Mouse (Mus musculus) lung, embryonic 14.5 days (tissue): ENCODE measurements around the gene Chd5. TPM values are rescaled to one million over a fixed set of nuclear protein-coding genes. Genes with fewer than 3 reads are reported as not detected.

Source experiments
- ATAC-seq: fragments of 200-750 bp; cut with Nextera tagmentation; 2 replicates; pipeline ENCODE4 v1.8.0; 2017; ENCODE audit warnings: mild to moderate bottlenecking, moderate TSS enrichment, moderate library complexity; ENCODE audit not compliant: insufficient read depth
- DNase-seq: peaks from one replicate; pipeline ENCODE4 v3.0.0-alpha.2; 2015
- H3K27ac ChIP-seq: fragments of 300-500 bp; sonication (generic); 2 replicates; pipeline ENCODE4 v1.5.1; 2014; ENCODE audit warnings: low read depth, mild to moderate bottlenecking, moderate library complexity
- H3K27me3 ChIP-seq: fragments of 300-500 bp; sonication (generic); 2 replicates; pipeline ENCODE4 v1.6.1; 2014; ENCODE audit warnings: low read length, control low read depth; ENCODE audit not compliant: insufficient read depth
- H3K36me3 ChIP-seq: fragments of 300-500 bp; sonication (generic); 2 replicates; pipeline ENCODE4 v1.6.1; 2014; ENCODE audit warnings: control low read depth; ENCODE audit not compliant: insufficient read depth
- H3K4me1 ChIP-seq: fragments of 300-500 bp; sonication (generic); 2 replicates; pipeline ENCODE4 v1.6.1; 2014; ENCODE audit warnings: antibody characterized with exemption, control low read depth; ENCODE audit not compliant: insufficient read depth
- H3K4me2 ChIP-seq: fragments of 300-500 bp; sonication (generic); 2 replicates; pipeline ENCODE4 v1.6.1; 2014; ENCODE audit warnings: mild to moderate bottlenecking
- H3K4me3 ChIP-seq: fragments of 300-500 bp; sonication (generic); 2 replicates; pipeline ENCODE4 v1.5.1; 2014; ENCODE audit warnings: low read depth, low read length
- H3K9ac ChIP-seq: fragments of 300-500 bp; sonication (generic); 2 replicates; pipeline ENCODE4 v1.6.1; 2014
- H3K9me3 ChIP-seq: fragments of 300-500 bp; sonication (generic); 2 replicates; pipeline ENCODE4 v1.6.1; 2016; ENCODE audit warnings: low read depth, low read length, control low read depth
- CTCF ChIP-seq: IDR thresholded peaks from 2 replicates; pipeline ENCODE4 v1.5.1; 2016; ENCODE audit warnings: antibody characterized with exemption, low read depth
- WGBS: fragments of 180-500 bp; shearing (Covaris S2); extraction: QIAGEN DNeasy Blood & Tissue Kit; methylation state at CpG from one replicate; pipeline ENCODE4 v1.1.7; 2014; 5-methylcytosine and 5-hydroxymethylcytosine counted together
- polyA plus RNA-seq: library from polyadenylated mRNA; unstranded; fragments of >200 nt; fragmentation: Nextera tagmentation; extraction: Ambion mirVana; gene quantifications from 2 replicates; pipeline ENCODE4 v1.2.1, GENCODE M21; 2014

Gene Chd5
- polyA plus RNA-seq, 1 experiment from 2014 or later = 0.07 TPM

GRCm38 (mm10) chr4:152418229-152419060 lies 80.0 kb downstream of the Chd5 start:
- no peak overlapping the region for H3K4me3 ChIP-seq
- DNase-seq (no peak), ATAC-seq (no peak)
- H3K27me3 ChIP-seq = no peaks in the 10 kb centered on the region
- 26% methylated on average over 28 of the region's 28 CpGs for WGBS
- no peaks in the 10 kb centered on the region for H3K36me3 ChIP-seq
- no peak overlapping the region for H3K9ac ChIP-seq
- no peak overlapping the region for H3K27ac ChIP-seq
- no peak for TF ChIP-seq CTCF
- no peaks in the 10 kb centered on the region for H3K9me3 ChIP-seq
- no peaks in the 10 kb centered on the region for H3K4me1 ChIP-seq
- no peak overlapping the region for H3K4me2 ChIP-seq

- H3K36me3 ChIP-seq = no peaks in the 10 kb centered on the region
- H3K4me3 ChIP-seq = no peak overlapping the region
- H3K9ac ChIP-seq = no peak overlapping the region
- no peaks in the 10 kb centered on the region for H3K9me3 ChIP-seq
- no peak overlapping the region for H3K27ac ChIP-seq
- DNase-seq = no peak
- no peak for TF ChIP-seq CTCF
- H3K27me3 ChIP-seq = no peaks in the 10 kb centered on the region
- H3K4me2 ChIP-seq = no peak overlapping the region
- no peaks in the 10 kb centered on the region for H3K4me1 ChIP-seq
- ATAC-seq = no peak
- WGBS = 74% methylated on average over 6 of the region's 6 CpGs
These were observed 85.1 kb downstream of the Chd5 start for GRCm38 (mm10) chr4:152423576-152423975.

GRCm38 (mm10) chr4:152424341-152424740 lies 85.9 kb downstream of the Chd5 start:
- H3K9me3 ChIP-seq = no peaks in the 10 kb centered on the region
- H3K4me2 ChIP-seq = no peak overlapping the region
- ATAC-seq = no peak
- DNase-seq = peak; percentile 85
- H3K36me3 ChIP-seq = no peaks in the 10 kb centered on the region
- H3K27ac ChIP-seq = no peak overlapping the region
- H3K4me1 ChIP-seq = no peaks in the 10 kb centered on the region
- no peaks in the 10 kb centered on the region for H3K27me3 ChIP-seq
- WGBS = 24% methylated on average over 4 of the region's 4 CpGs
- H3K4me3 ChIP-seq = no peak overlapping the region
- no peak for TF ChIP-seq CTCF
- H3K9ac ChIP-seq = no peak overlapping the region

- DNase-seq = peak; percentile 42
- peak; percentile 70 for TF ChIP-seq CTCF
- no peaks in the 10 kb centered on the region for H3K27me3 ChIP-seq
- H3K9me3 ChIP-seq = no peaks in the 10 kb centered on the region
- WGBS = 54% methylated on average over 5 of the region's 5 CpGs
- no peaks in the 10 kb centered on the region for H3K36me3 ChIP-seq
- no peaks in the 10 kb centered on the region for H3K4me1 ChIP-seq
- no peak overlapping the region for H3K4me2 ChIP-seq
- H3K4me3 ChIP-seq = no peak overlapping the region
- H3K27ac ChIP-seq = no peak overlapping the region
- no peak overlapping the region for H3K9ac ChIP-seq
- ATAC-seq = no peak
These were observed 86.5 kb downstream of the Chd5 start for GRCm38 (mm10) chr4:152424922-152425321.

- Histone ChIP-seq H3K4me3 (no peak overlapping the region), H3K9me3 (no peaks in the 10 kb centered on the region), H3K9ac (no peak overlapping the region), H3K27me3 (no peaks in the 10 kb centered on the region), H3K4me1 (no peaks in the 10 kb centered on the region), H3K36me3 (no peaks in the 10 kb centered on the region), H3K4me2 (no peak overlapping the region), H3K27ac (no peak overlapping the region)
- DNase-seq (no peak), ATAC-seq (no peak)
- 36% methylated on average over 8 of the region's 8 CpGs for WGBS
- no peak for TF ChIP-seq CTCF
These were observed 89.8 kb downstream of the Chd5 start for GRCm38 (mm10) chr4:152428259-152428658.

- no peak for ATAC-seq
- peak; percentile 75 for TF ChIP-seq CTCF
- peak; percentile 35 for DNase-seq
- Histone ChIP-seq H3K9me3 (no peaks in the 10 kb centered on the region), H3K4me2 (no peak overlapping the region), H3K9ac (no peak overlapping the region), H3K27ac (no peak overlapping the region), H3K4me1 (no peaks in the 10 kb centered on the region), H3K4me3 (no peak overlapping the region), H3K36me3 (no peaks in the 10 kb centered on the region), H3K27me3 (no peaks in the 10 kb centered on the region)
- WGBS = 46% methylated on average over 5 of the region's 5 CpGs
These were observed 93.9 kb downstream of the Chd5 start for GRCm38 (mm10) chr4:152432308-152432707.

- H3K4me3 ChIP-seq = no peak overlapping the region; the same call in 1 of the 2 replicates
- 2% methylated on average over 9 of the region's 9 CpGs for WGBS
- ATAC-seq = peak; percentile 91
These were observed 96.4 kb downstream of the Chd5 start for GRCm38 (mm10) chr4:152434836-152435235.

More at GRCm38 (mm10) chr4:152434836-152435235, 96.4 kb downstream of the Chd5 start:
- TF ChIP-seq CTCF = peak; percentile 86
- H3K4me1 ChIP-seq = no peaks in the 10 kb centered on the region
- H3K36me3 ChIP-seq = no peaks in the 10 kb centered on the region
- H3K27me3 ChIP-seq = no peaks in the 10 kb centered on the region
- DNase-seq = peak; percentile 93
- no peak overlapping the region for H3K9ac ChIP-seq
- no peaks in the 10 kb centered on the region for H3K9me3 ChIP-seq
- H3K4me2 ChIP-seq = peak overlapping the region; percentile 39
- no peak overlapping the region for H3K27ac ChIP-seq
